Mouse (Mus musculus) skeletal muscle tissue, postnatal 0 days (tissue): ENCODE measurements around the gene Spx. TPM values are rescaled to one million over a fixed set of nuclear protein-coding genes. Genes with fewer than 3 reads are reported as not detected.

Experiments used
- polyA plus RNA-seq: library from polyadenylated mRNA; unstranded; fragments of >200 nt; fragmentation: Nextera tagmentation; extraction: Ambion mirVana; gene quantifications from 2 replicates; pipeline ENCODE4 v1.2.1, GENCODE M21; 2015

The Spx gene
- 0.13 and 0.17 TPM in 2 replicates for polyA plus RNA-seq

DNA sequence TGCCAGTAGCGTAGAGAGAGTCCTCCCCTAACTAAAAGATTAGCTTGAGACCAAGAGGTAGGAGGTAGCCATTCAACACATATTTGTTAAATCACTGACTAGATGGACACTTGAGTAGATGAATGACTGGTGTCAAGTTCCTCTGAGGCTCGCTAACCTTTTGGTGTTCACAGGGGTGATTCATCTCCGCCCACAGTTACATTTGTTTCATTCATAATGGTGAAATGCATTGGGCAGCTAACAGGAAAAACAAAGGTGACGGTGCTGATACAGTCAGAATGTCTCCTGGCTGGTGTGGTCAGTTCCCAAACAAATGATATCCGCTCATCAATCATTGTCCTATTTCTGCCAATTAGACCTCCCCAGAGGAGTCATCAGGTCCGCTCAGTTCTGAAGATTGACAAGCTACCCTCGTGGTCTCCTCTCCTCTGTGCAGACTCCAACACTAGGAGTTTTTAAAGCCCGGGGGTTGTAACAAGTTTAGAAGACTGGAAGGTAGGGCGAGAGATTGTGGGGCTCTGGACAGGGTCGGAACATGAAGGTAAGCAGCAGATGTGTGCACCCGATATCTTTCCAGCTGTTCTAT, at the start of gene Spx:
Gene Spx (plus strand): TSS at position 536 of the 586 bp plus-strand sequence.

DNA sequence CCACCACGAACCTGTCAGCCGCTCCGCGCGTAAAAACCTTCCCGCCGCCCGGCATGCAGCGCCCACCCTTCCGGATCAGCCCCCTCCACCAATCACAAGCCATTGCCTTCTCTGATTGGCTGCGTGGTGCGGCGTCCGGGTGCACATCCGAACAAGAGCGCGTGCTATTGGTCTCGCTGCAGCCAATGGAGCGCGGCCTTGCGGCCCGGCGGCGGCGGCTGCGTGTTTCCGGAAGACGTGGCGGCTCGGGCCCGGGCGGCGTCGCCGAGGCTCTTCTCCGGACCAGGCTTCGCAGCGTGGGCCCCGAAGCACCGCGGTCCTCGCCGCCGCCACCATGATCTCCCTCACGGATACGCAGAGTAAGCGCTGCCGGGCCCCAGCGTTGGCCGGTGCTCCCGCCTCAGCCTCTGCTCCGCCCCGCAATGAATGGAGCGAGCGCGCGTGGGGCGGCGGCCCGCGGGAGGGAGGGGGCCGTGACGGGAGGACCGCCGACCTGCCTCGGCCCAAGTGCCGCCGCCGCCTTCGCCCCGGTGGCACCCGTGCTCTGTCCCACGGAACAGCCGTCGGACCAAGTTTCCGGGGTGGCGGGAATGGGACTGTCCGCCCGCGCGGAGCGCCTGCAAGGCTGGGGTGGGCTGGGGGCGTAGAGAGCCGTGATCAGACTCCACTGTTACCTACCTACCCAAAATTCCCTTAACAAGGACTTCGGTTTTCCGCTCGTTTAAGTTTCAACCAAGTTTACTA, 26.1 kb upstream of the Spx start, which contains the start of the genes Recql and Golt1b:
Gene Recql (minus strand): TSS at position 77 of the 744 bp plus-strand sequence.
Gene Golt1b (plus strand): TSS at position 211 of the 744 bp plus-strand sequence.

Other genes starting within 250 kb of the Spx start
- 0.55 and 0.73 TPM in 2 replicates for gene Slco1a6, start 204.9 kb upstream of the Spx start, polyA plus RNA-seq
- gene Iapp, start 115.0 kb upstream of the Spx start, polyA plus RNA-seq, result not detected in 2 replicates
- gene Slco1a5, start 90.5 kb upstream of the Spx start, polyA plus RNA-seq, result not detected in 2 replicates
- gene Pyroxd1, start 67.8 kb upstream of the Spx start, polyA plus RNA-seq, result 9.5 and 13.5 TPM in 2 replicates
- gene Recql, start 26.4 kb upstream of the Spx start, polyA plus RNA-seq, result 5.4 and 7.4 TPM in 2 replicates
- 43.8 and 57.1 TPM in 2 replicates for gene Golt1b, start 26.2 kb upstream of the Spx start, polyA plus RNA-seq
- gene Gys2, start 59.7 kb downstream of the Spx start, polyA plus RNA-seq, result 0.17 TPM in 1 of 2 replicates, not detected in the other
- 195 and 214 TPM in 2 replicates for gene Ldhb, start 94.5 kb downstream of the Spx start, polyA plus RNA-seq
- 23.6 and 30.3 TPM in 2 replicates for gene Kcnj8, start 158.2 kb downstream of the Spx start, polyA plus RNA-seq